Mouse (Mus musculus): ENCODE measurements at regions not wholly inside any gene's neighbourhood (a gene's known extent, or its start where the extent isn't known, plus 50 kb on each side); places are given as distances from the start of the nearest gene placed in this dataset.

GRCm38 (mm10) chr7:54068271-54068851 is 766.9 kb upstream of the Luzp2 start:
- no peaks in the 10 kb centered on the region for H3K36me3 ChIP-seq (ENCODE audit: control insufficient read depth, insufficient read depth)
- H3K9me3 ChIP-seq (ENCODE audit: control insufficient read depth, low read length): no peaks in the 10 kb centered on the region
- no peak for ATAC-seq
- no peaks in the 10 kb centered on the region for H3K4me1 ChIP-seq (replicated peaks; ENCODE audit: control insufficient read depth, insufficient read depth, low read length)
- H3K4me2 ChIP-seq (ENCODE audit: low read length): no peak overlapping the region
- no peak overlapping the region for H3K9ac ChIP-seq (replicated peaks; ENCODE audit: low read depth, low read length)
- no peak overlapping the region for H3K4me3 ChIP-seq (replicated peaks; ENCODE audit: low read length)
- no peak overlapping the region for H3K27ac ChIP-seq (ENCODE audit: low read length)
- 84% methylated on average over 1 of the region's 1 CpGs for WGBS
- no peaks in the 10 kb centered on the region for H3K27me3 ChIP-seq (replicated peaks; ENCODE audit: control insufficient read depth, insufficient read depth, low read length)

- no peaks in the 10 kb centered on the region for H3K4me1 ChIP-seq (replicated peaks; ENCODE audit: control insufficient read depth, insufficient read depth, low read length)
- no peaks in the 10 kb centered on the region for H3K27me3 ChIP-seq (replicated peaks; ENCODE audit: control insufficient read depth, insufficient read depth, low read length)
- H3K36me3 ChIP-seq (ENCODE audit: control insufficient read depth, insufficient read depth): no peaks in the 10 kb centered on the region
- H3K4me2 ChIP-seq (ENCODE audit: low read length): no peak overlapping the region
- H3K4me3 ChIP-seq (replicated peaks; ENCODE audit: low read length): no peak overlapping the region
- no peak overlapping the region for H3K9ac ChIP-seq (replicated peaks; ENCODE audit: low read depth, low read length)
- no peaks in the 10 kb centered on the region for H3K9me3 ChIP-seq (ENCODE audit: control insufficient read depth, low read length)
- 56% methylated on average over 1 of the region's 1 CpGs for WGBS
- no peak for ATAC-seq
- H3K27ac ChIP-seq (ENCODE audit: low read length): no peak overlapping the region
Observed at GRCm38 (mm10) chr7:54116951-54117350, 718.3 kb upstream of the Luzp2 start.

- no peak overlapping the region for H3K9ac ChIP-seq (replicated peaks; ENCODE audit: low read depth, low read length)
- no peaks in the 10 kb centered on the region for H3K27me3 ChIP-seq (replicated peaks; ENCODE audit: control insufficient read depth, insufficient read depth, low read length)
- no peak overlapping the region for H3K27ac ChIP-seq (ENCODE audit: low read length)
- H3K4me2 ChIP-seq (ENCODE audit: low read length): no peak overlapping the region
- no peak overlapping the region for H3K4me3 ChIP-seq (replicated peaks; ENCODE audit: low read length)
- H3K36me3 ChIP-seq (ENCODE audit: control insufficient read depth, insufficient read depth): no peaks in the 10 kb centered on the region
- no peaks in the 10 kb centered on the region for H3K4me1 ChIP-seq (replicated peaks; ENCODE audit: control insufficient read depth, insufficient read depth, low read length)
- H3K9me3 ChIP-seq (ENCODE audit: control insufficient read depth, low read length): no peaks in the 10 kb centered on the region
- WGBS: 19% methylated on average over 1 of the region's 1 CpGs
- peak; percentile 88 for ATAC-seq
Observed at GRCm38 (mm10) chr7:54138988-54139387, 696.3 kb upstream of the Luzp2 start.

- Histone ChIP-seq H3K4me3 (replicated peaks; ENCODE audit: low read length) (no peak overlapping the region), H3K36me3 (ENCODE audit: control insufficient read depth, insufficient read depth) (no peaks in the 10 kb centered on the region), H3K27ac (ENCODE audit: low read length) (no peak overlapping the region), H3K4me2 (ENCODE audit: low read length) (no peak overlapping the region), H3K4me1 (replicated peaks; ENCODE audit: control insufficient read depth, insufficient read depth, low read length) (no peaks in the 10 kb centered on the region), H3K27me3 (replicated peaks; ENCODE audit: control insufficient read depth, insufficient read depth, low read length) (no peaks in the 10 kb centered on the region), H3K9me3 (ENCODE audit: control insufficient read depth, low read length) (no peaks in the 10 kb centered on the region), H3K9ac (replicated peaks; ENCODE audit: low read depth, low read length) (no peak overlapping the region)
- no peak for ATAC-seq
Observed at GRCm38 (mm10) chr7:54150855-54151254, 684.4 kb upstream of the Luzp2 start.

- no peaks in the 10 kb centered on the region for H3K27me3 ChIP-seq (replicated peaks; ENCODE audit: control insufficient read depth, insufficient read depth, low read length)
- no peak for ATAC-seq
Observed at GRCm38 (mm10) chr7:54200001-54200400, 635.3 kb upstream of the Luzp2 start.

More at GRCm38 (mm10) chr7:54200001-54200400, 635.3 kb upstream of the Luzp2 start:
- H3K4me2 ChIP-seq (ENCODE audit: low read length): no peak overlapping the region
- H3K4me3 ChIP-seq (replicated peaks; ENCODE audit: low read length): no peak overlapping the region
- H3K27ac ChIP-seq (ENCODE audit: low read length): no peak overlapping the region
- no peaks in the 10 kb centered on the region for H3K4me1 ChIP-seq (replicated peaks; ENCODE audit: control insufficient read depth, insufficient read depth, low read length)
- no peaks in the 10 kb centered on the region for H3K9me3 ChIP-seq (ENCODE audit: control insufficient read depth, low read length)
- no peaks in the 10 kb centered on the region for H3K36me3 ChIP-seq (ENCODE audit: control insufficient read depth, insufficient read depth)
- no peak overlapping the region for H3K9ac ChIP-seq (replicated peaks; ENCODE audit: low read depth, low read length)
